Mouse (Mus musculus): Measurements from ENCODE around the gene Nr2f2. TPM values are rescaled to one million over a fixed set of nuclear protein-coding genes. Genes with fewer than 3 reads are reported as not detected.

The Nr2f2 gene
- polyA plus RNA-seq, 1 experiment from 2014 or later, result 12.3 TPM

- H3K27ac ChIP-seq (ENCODE audit: low read depth), result no peak overlapping the region
- H3K9ac ChIP-seq (replicated peaks), result no peak overlapping the region
- 20% methylated on average over 20 of the region's 20 CpGs for WGBS (ENCODE audit: insufficient replicate concordance)
- H3K36me3 ChIP-seq (replicated peaks; ENCODE audit: insufficient read depth, low read length), result no peaks in the 10 kb centered on the region
- no peak overlapping the region for H3K4me2 ChIP-seq (ENCODE audit: low read depth, low read length)
- no peak for TF ChIP-seq CTCF (IDR thresholded peaks at IDR 0.05; ENCODE audit: low read depth)
- TF ChIP-seq EP300 (IDR thresholded peaks at IDR 0.05; ENCODE audit: low read depth), result no peak
- no peak overlapping the region for H3K4me3 ChIP-seq (ENCODE audit: low read depth, low read length)
- H3K27me3 ChIP-seq (ENCODE audit: insufficient read depth, low read length), result peaks cover 29% of the 10 kb centered on the region
- no peak for ATAC-seq
- DNase-seq, result no peak
- 0 out of 2 replicates have a peak, but pooled peaks cover under 1% of the 10 kb centered on the region for H3K4me1 ChIP-seq (ENCODE audit: insufficient read depth)
- H3K9me3 ChIP-seq (ENCODE audit: low read length), result no peaks in the 10 kb centered on the region
Measured at GRCm38 (mm10) chr7:70346951-70347617, 19.5 kb downstream of the Nr2f2 start.

- no peaks in the 10 kb centered on the region for H3K36me3 ChIP-seq (replicated peaks; ENCODE audit: insufficient read depth, low read length)
- 1% methylated on average over 35 of the region's 35 CpGs for WGBS (ENCODE audit: insufficient replicate concordance)
- H3K4me3 ChIP-seq (ENCODE audit: low read depth, low read length), result peak overlapping the region; percentile 32
- no peaks in the 10 kb centered on the region for H3K4me1 ChIP-seq (ENCODE audit: insufficient read depth)
- no peak overlapping the region for H3K9ac ChIP-seq (replicated peaks)
- TF ChIP-seq CTCF (IDR thresholded peaks at IDR 0.05; ENCODE audit: low read depth) (peak; percentile 56), EP300 (IDR thresholded peaks at IDR 0.05; ENCODE audit: low read depth) (no peak)
- H3K27ac ChIP-seq (ENCODE audit: low read depth), result no peak overlapping the region
- peak overlapping the region; percentile 71 for H3K4me2 ChIP-seq (ENCODE audit: low read depth, low read length)
- peak; percentile 74 for ATAC-seq
- H3K9me3 ChIP-seq (ENCODE audit: low read length), result no peaks in the 10 kb centered on the region
- DNase-seq, result peak; percentile 61
- peaks cover 31% of the 10 kb centered on the region for H3K27me3 ChIP-seq (ENCODE audit: insufficient read depth, low read length)
Measured at GRCm38 (mm10) chr7:70346010-70346536, 20.5 kb downstream of the Nr2f2 start.

GRCm38 (mm10) chr7:70343426-70343825, 23.1 kb downstream of the Nr2f2 start:
- Histone ChIP-seq H3K4me2 (ENCODE audit: low read depth, low read length) (no peak overlapping the region), H3K4me3 (ENCODE audit: low read depth, low read length) (no peak overlapping the region), H3K27me3 (ENCODE audit: insufficient read depth, low read length) (peaks cover 31% of the 10 kb centered on the region), H3K36me3 (replicated peaks; ENCODE audit: insufficient read depth, low read length) (no peaks in the 10 kb centered on the region), H3K27ac (ENCODE audit: low read depth) (no peak overlapping the region), H3K9me3 (ENCODE audit: low read length) (no peaks in the 10 kb centered on the region), H3K9ac (replicated peaks) (no peak overlapping the region), H3K4me1 (ENCODE audit: insufficient read depth) (no peaks in the 10 kb centered on the region)
- TF ChIP-seq EP300 (IDR thresholded peaks at IDR 0.05; ENCODE audit: low read depth) (no peak), CTCF (IDR thresholded peaks at IDR 0.05; ENCODE audit: low read depth) (no peak)
- ATAC-seq, result no peak
- no peak for DNase-seq
- WGBS (ENCODE audit: insufficient replicate concordance), result 31% methylated on average over 5 of the region's 5 CpGs

- Histone ChIP-seq H3K36me3 (replicated peaks; ENCODE audit: insufficient read depth, low read length) (no peaks in the 10 kb centered on the region), H3K9me3 (ENCODE audit: low read length) (no peaks in the 10 kb centered on the region), H3K4me2 (ENCODE audit: low read depth, low read length) (no peak overlapping the region), H3K27ac (ENCODE audit: low read depth) (no peak overlapping the region), H3K27me3 (ENCODE audit: insufficient read depth, low read length) (peaks cover 35% of the 10 kb centered on the region), H3K9ac (replicated peaks) (no peak overlapping the region), H3K4me3 (ENCODE audit: low read depth, low read length) (no peak overlapping the region), H3K4me1 (ENCODE audit: insufficient read depth) (no peaks in the 10 kb centered on the region; the same call in 1 of the 2 replicates)
- DNase-seq (no peak), ATAC-seq (no peak)
- TF ChIP-seq EP300 (IDR thresholded peaks at IDR 0.05; ENCODE audit: low read depth) (no peak), CTCF (IDR thresholded peaks at IDR 0.05; ENCODE audit: low read depth) (no peak)
- WGBS (ENCODE audit: insufficient replicate concordance), result 26% methylated on average over 8 of the region's 8 CpGs
Measured at GRCm38 (mm10) chr7:70342771-70343170, 23.8 kb downstream of the Nr2f2 start.

DNA sequence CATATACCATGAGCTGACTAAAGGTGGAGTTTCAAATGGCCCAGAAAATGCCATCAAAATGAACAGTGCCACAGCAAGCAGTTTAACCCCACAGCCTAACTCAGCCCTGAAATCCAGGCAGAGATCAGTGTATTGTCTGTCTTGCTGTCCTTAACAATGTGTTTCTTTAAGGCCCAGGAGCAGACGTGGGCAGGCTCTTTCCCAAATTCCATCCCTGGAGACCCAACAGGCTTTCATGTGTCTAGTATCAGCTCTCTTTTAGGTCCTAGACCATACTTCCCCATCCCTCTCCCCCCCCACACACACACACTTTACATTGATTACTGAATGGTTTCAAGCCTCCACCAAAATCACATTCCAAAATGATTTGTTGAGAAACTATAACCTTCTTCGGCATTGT, 24.5 kb downstream of the Nr2f2 start:
- Histone ChIP-seq H3K4me2 (ENCODE audit: low read depth, low read length) (no peak overlapping the region), H3K4me1 (ENCODE audit: insufficient read depth) (no peaks in the 10 kb centered on the region; the same call in 1 of the 2 replicates), H3K27me3 (ENCODE audit: insufficient read depth, low read length) (peaks cover 41% of the 10 kb centered on the region), H3K9ac (replicated peaks) (no peak overlapping the region), H3K9me3 (ENCODE audit: low read length) (no peaks in the 10 kb centered on the region), H3K36me3 (replicated peaks; ENCODE audit: insufficient read depth, low read length) (no peaks in the 10 kb centered on the region), H3K4me3 (ENCODE audit: low read depth, low read length) (no peak overlapping the region), H3K27ac (ENCODE audit: low read depth) (no peak overlapping the region)
- no peak for DNase-seq
- 30% methylated on average over 2 of the region's 2 CpGs for WGBS (ENCODE audit: insufficient replicate concordance)
- no peak for TF ChIP-seq CTCF (IDR thresholded peaks at IDR 0.05; ENCODE audit: low read depth)
- TF ChIP-seq EP300 (IDR thresholded peaks at IDR 0.05; ENCODE audit: low read depth), result no peak
- no peak for ATAC-seq

DNA sequence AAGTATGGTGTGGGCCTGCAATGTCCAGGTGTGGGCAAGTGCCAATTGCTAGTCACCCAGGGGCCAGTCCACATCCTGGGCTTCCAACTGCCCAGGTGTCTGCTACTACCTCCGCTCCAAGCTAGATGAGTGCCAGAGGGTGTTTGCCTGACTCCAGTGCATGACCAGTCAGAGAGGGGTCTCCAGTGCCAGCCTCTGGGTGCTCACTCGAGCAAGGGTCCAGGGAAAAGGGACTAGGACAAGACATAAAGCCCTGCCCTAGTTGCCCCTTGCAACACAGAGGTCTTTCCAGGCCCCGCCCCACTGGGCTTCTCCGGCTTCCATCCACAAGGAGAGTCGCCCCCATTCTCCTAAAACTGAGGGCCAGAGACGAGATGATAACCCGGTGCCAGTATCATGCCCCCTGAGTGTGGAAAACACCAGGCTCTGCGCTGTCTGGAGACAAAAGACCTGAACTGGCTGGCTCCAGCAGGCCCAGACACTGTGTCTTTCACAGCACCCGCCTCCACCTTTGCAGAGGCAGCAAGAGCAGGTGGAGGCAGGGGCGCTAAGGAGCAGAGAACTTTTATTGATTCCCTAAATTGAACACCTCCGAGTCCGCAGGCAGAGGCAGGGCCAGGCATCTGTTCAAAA, 26.4 kb downstream of the Nr2f2 start:
- no peak overlapping the region for H3K4me3 ChIP-seq (ENCODE audit: low read depth, low read length)
- no peaks in the 10 kb centered on the region for H3K36me3 ChIP-seq (replicated peaks; ENCODE audit: insufficient read depth, low read length)
- no peak overlapping the region for H3K4me2 ChIP-seq (ENCODE audit: low read depth, low read length)
- H3K9ac ChIP-seq (replicated peaks), result no peak overlapping the region
- no peaks in the 10 kb centered on the region; the same call in 1 of the 2 replicates for H3K4me1 ChIP-seq (ENCODE audit: insufficient read depth)
- DNase-seq (peak; percentile 11), ATAC-seq (no peak)
- TF ChIP-seq EP300 (IDR thresholded peaks at IDR 0.05; ENCODE audit: low read depth) (no peak), CTCF (IDR thresholded peaks at IDR 0.05; ENCODE audit: low read depth) (no peak)
- H3K27me3 ChIP-seq (ENCODE audit: insufficient read depth, low read length), result peaks cover 49% of the 10 kb centered on the region
- no peaks in the 10 kb centered on the region for H3K9me3 ChIP-seq (ENCODE audit: low read length)
- WGBS (ENCODE audit: insufficient replicate concordance), result 33% methylated on average over 12 of the region's 12 CpGs
- no peak overlapping the region for H3K27ac ChIP-seq (ENCODE audit: low read depth)

All from liver, postnatal 0 days (tissue).